Mouse (Mus musculus) neural tube, embryonic 13.5 days (tissue): Measurements from ENCODE around the gene Myom1. TPM values are rescaled to one million over a fixed set of nuclear protein-coding genes. Genes with fewer than 3 reads are reported as not detected.

Experiments
- ATAC-seq: fragments of 200-750 bp; cut with Nextera tagmentation; 2 replicates; pipeline ENCODE4 v1.8.0; 2017; ENCODE audit warnings: low read depth, mild to moderate bottlenecking, moderate TSS enrichment, moderate library complexity
- H3K27ac ChIP-seq: fragments of 300-500 bp; sonication (generic); replicated peaks from 2 replicates; pipeline ENCODE4 v1.5.1; 2015; ENCODE audit warnings: moderate library complexity, mild to moderate bottlenecking, inconsistent platforms
- H3K27me3 ChIP-seq: fragments of 300-500 bp; sonication (generic); 2 replicates; pipeline ENCODE4 v1.6.1; 2015; ENCODE audit warnings: mild to moderate bottlenecking, inconsistent platforms
- H3K36me3 ChIP-seq: fragments of 300-500 bp; sonication (generic); 2 replicates; pipeline ENCODE4 v1.6.1; 2015; ENCODE audit warnings: mild to moderate bottlenecking, inconsistent platforms
- H3K4me1 ChIP-seq: fragments of 300-500 bp; sonication (generic); replicated peaks from 2 replicates; pipeline ENCODE4 v1.6.1; 2015; ENCODE audit warnings: inconsistent platforms
- H3K4me2 ChIP-seq: fragments of 300-500 bp; sonication (generic); 2 replicates; pipeline ENCODE4 v1.6.1; 2015; ENCODE audit warnings: inconsistent platforms, mild to moderate bottlenecking, moderate library complexity
- H3K4me3 ChIP-seq: fragments of 300-500 bp; sonication (generic); 2 replicates; pipeline ENCODE4 v1.5.1; 2015; ENCODE audit warnings: mild to moderate bottlenecking, inconsistent platforms
- H3K9ac ChIP-seq: fragments of 300-500 bp; sonication (generic); 2 replicates; pipeline ENCODE4 v1.6.1; 2015; ENCODE audit warnings: moderate library complexity, mild to moderate bottlenecking, inconsistent platforms
- H3K9me3 ChIP-seq: fragments of 300-500 bp; sonication (generic); 2 replicates; pipeline ENCODE4 v1.6.1; 2016; ENCODE audit warnings: inconsistent platforms
- WGBS: fragments of 180-500 bp; shearing (Covaris S2); methylation state at CpG from one replicate; pipeline ENCODE4 v1.1.7; 2015; 5-methylcytosine and 5-hydroxymethylcytosine counted together
- polyA plus RNA-seq: library from polyadenylated mRNA; unstranded; fragments of >200 nt; fragmentation: Nextera tagmentation; extraction: Ambion mirVana; gene quantifications from 2 replicates; pipeline ENCODE4 v1.2.1, GENCODE M21; 2015

The Myom1 gene
- polyA plus RNA-seq, 1 experiment from 2014 or later = 1.7 TPM

DNA sequence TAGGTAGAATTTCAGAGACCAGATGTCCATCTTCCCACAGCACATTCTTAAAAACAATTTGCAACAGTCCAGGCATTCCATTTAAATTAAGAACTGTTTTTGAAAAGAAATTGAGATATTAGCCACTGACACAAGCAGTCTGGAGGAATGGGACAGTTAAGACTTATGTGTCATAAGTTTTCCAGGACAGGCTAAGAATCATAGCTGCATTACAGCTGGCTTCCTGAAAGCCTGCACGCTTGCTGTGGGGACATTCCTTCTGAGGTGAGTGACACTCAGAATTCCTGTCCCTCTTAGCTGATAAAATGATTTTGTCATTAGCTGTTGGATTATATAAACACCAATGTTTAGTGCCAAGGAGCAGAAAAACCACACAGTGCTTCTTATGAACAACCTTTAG is 167.2 kb downstream of the Myom1 start:
- no peak overlapping the region for H3K4me3 ChIP-seq
- no peaks in the 10 kb centered on the region for H3K36me3 ChIP-seq
- no peak overlapping the region for H3K27ac ChIP-seq
- no peak for ATAC-seq
- no peaks in the 10 kb centered on the region for H3K4me1 ChIP-seq
- WGBS = 86% methylated on average over 1 of the region's 1 CpGs
- H3K27me3 ChIP-seq = no peaks in the 10 kb centered on the region
- no peak overlapping the region for H3K9ac ChIP-seq
- no peak overlapping the region for H3K4me2 ChIP-seq
- H3K9me3 ChIP-seq = no peaks in the 10 kb centered on the region

DNA sequence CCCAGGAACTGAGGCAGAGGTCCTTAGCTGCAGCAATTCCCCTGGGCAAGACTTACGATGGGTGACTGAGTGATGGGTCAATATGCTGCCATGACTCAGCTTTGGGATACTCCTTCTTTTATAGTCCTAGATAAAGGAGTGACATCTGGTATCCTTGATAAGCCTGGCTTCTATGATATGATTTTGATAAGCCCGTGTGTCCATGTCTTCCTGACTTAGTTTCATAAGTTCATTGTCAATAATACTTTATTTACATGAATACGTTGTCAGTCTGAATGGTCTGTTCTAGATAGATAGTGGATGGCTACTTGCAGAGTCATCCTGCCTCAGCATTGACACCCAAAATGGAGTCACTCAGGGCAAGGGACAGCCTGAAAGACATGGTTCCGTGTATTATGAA is 168.7 kb downstream of the Myom1 start:
- H3K9me3 ChIP-seq = no peaks in the 10 kb centered on the region
- H3K4me2 ChIP-seq = no peak overlapping the region
- no peaks in the 10 kb centered on the region for H3K27me3 ChIP-seq
- no peak overlapping the region for H3K27ac ChIP-seq
- H3K4me1 ChIP-seq = no peaks in the 10 kb centered on the region
- H3K9ac ChIP-seq = no peak overlapping the region
- no peak for ATAC-seq
- no peak overlapping the region for H3K4me3 ChIP-seq
- WGBS = 95% methylated on average over 4 of the region's 4 CpGs
- H3K36me3 ChIP-seq = no peaks in the 10 kb centered on the region

Other genes with a start within 250 kb of the Myom1 start
- gene Tgif1, start 149.1 kb upstream of the Myom1 start, polyA plus RNA-seq = 26.7 and 27.8 TPM in 2 replicates
- 171 and 203 TPM in 2 replicates for gene Myl12a, start 245 bp downstream of the Myom1 start, polyA plus RNA-seq
- 36.1 and 40.8 TPM in 2 replicates for gene Lpin2, start 179.9 kb downstream of the Myom1 start, polyA plus RNA-seq